Mouse (Mus musculus): ENCODE measurements at regions not wholly inside any gene's neighbourhood (a gene's known extent, or its start where the extent isn't known, plus 50 kb on each side); places are given as distances from the start of the nearest gene placed in this dataset.

GRCm38 (mm10) chr4:149832446-149833101 lies 58.5 kb upstream of the Slc25a33 start:
- no peaks in the 10 kb centered on the region for H3K36me3 ChIP-seq (ENCODE audit: control insufficient read depth, insufficient read depth, low read length)
- H3K4me1 ChIP-seq (ENCODE audit: control insufficient read depth, insufficient read depth, insufficient read length): no peaks in the 10 kb centered on the region
- TF ChIP-seq POLR2A (IDR thresholded peaks at IDR 0.05; ENCODE audit: low read depth, low read length): no peak
- no peak for TF ChIP-seq CTCF (IDR thresholded peaks at IDR 0.05; ENCODE audit: extremely low read depth, insufficient read depth, insufficient read length, insufficient replicate concordance)
- 70% methylated on average over 10 of the region's 10 CpGs for WGBS
- no peaks in the 10 kb centered on the region for H3K27me3 ChIP-seq (ENCODE audit: control insufficient read depth, insufficient read depth, low read length)
- H3K27ac ChIP-seq (ENCODE audit: insufficient read depth, low read length): no peak overlapping the region
- H3K4me3 ChIP-seq (ENCODE audit: extremely low read depth, insufficient read depth, insufficient read length): no peak overlapping the region
- DNase-seq (ENCODE audit: low read depth in 1 of 2, low spot score in 2 of 2): no peak

- no peaks in the 10 kb centered on the region for H3K36me3 ChIP-seq (ENCODE audit: control insufficient read depth, insufficient read depth, low read length)
- no peak overlapping the region for H3K27ac ChIP-seq (ENCODE audit: insufficient read depth, low read length)
- TF ChIP-seq CTCF (IDR thresholded peaks at IDR 0.05; ENCODE audit: extremely low read depth, insufficient read depth, insufficient read length, insufficient replicate concordance) (no peak), POLR2A (IDR thresholded peaks at IDR 0.05; ENCODE audit: low read depth, low read length) (no peak)
- no peak overlapping the region for H3K4me3 ChIP-seq (ENCODE audit: extremely low read depth, insufficient read depth, insufficient read length)
- H3K27me3 ChIP-seq (ENCODE audit: control insufficient read depth, insufficient read depth, low read length): no peaks in the 10 kb centered on the region
- no peaks in the 10 kb centered on the region for H3K4me1 ChIP-seq (ENCODE audit: control insufficient read depth, insufficient read depth, insufficient read length)
- 83% methylated on average over 20 of the region's 20 CpGs for WGBS
- no peak for DNase-seq (ENCODE audit: low read depth in 1 of 2, low spot score in 2 of 2)
Observed at GRCm38 (mm10) chr4:149830551-149831192, 56.6 kb upstream of the Slc25a33 start.

GRCm38 (mm10) chr4:149829964-149830363 lies 55.9 kb upstream of the Slc25a33 start:
- WGBS: 97% methylated on average over 4 of the region's 4 CpGs
- no peak for DNase-seq (ENCODE audit: low read depth in 1 of 2, low spot score in 2 of 2)
- H3K27me3 ChIP-seq (ENCODE audit: control insufficient read depth, insufficient read depth, low read length): no peaks in the 10 kb centered on the region

DNA sequence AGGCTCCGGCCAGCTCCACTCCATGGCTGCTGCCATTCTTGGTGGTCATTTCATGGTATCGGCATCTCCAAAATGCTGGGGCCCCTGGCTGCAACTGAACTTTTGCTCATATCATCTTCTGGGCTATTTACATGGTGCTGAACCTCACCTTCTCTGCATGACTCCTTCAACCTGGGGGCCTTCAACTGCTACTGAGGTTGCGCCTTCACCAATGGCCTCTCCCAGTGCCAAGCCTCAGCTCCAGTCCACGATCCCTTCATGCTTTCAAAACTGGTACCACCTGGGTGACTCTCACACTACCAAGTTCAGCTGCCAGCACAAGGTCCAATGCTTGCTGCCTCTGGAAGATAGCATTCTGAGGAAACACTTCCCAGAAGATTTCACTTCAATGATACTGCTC lies 53.7 kb upstream of the Slc25a33 start:
- 93% methylated on average over 4 of the region's 4 CpGs for WGBS
- DNase-seq (ENCODE audit: low read depth in 1 of 2, low spot score in 2 of 2): no peak
- Histone ChIP-seq H3K4me3 (ENCODE audit: extremely low read depth, insufficient read depth, insufficient read length) (no peak overlapping the region), H3K4me1 (ENCODE audit: control insufficient read depth, insufficient read depth, insufficient read length) (no peaks in the 10 kb centered on the region), H3K36me3 (ENCODE audit: control insufficient read depth, insufficient read depth, low read length) (no peaks in the 10 kb centered on the region), H3K27ac (ENCODE audit: insufficient read depth, low read length) (no peak overlapping the region), H3K27me3 (ENCODE audit: control insufficient read depth, insufficient read depth, low read length) (no peaks in the 10 kb centered on the region)
- no peak for TF ChIP-seq CTCF (IDR thresholded peaks at IDR 0.05; ENCODE audit: extremely low read depth, insufficient read depth, insufficient read length, insufficient replicate concordance)
- no peak for TF ChIP-seq POLR2A (IDR thresholded peaks at IDR 0.05; ENCODE audit: low read depth, low read length)

More at GRCm38 (mm10) chr4:149829964-149830363, 55.9 kb upstream of the Slc25a33 start:
- Histone ChIP-seq H3K4me1 (ENCODE audit: control insufficient read depth, insufficient read depth, insufficient read length) (no peaks in the 10 kb centered on the region), H3K36me3 (ENCODE audit: control insufficient read depth, insufficient read depth, low read length) (no peaks in the 10 kb centered on the region), H3K27ac (ENCODE audit: insufficient read depth, low read length) (no peak overlapping the region), H3K4me3 (ENCODE audit: extremely low read depth, insufficient read depth, insufficient read length) (no peak overlapping the region)
- no peak for TF ChIP-seq POLR2A (IDR thresholded peaks at IDR 0.05; ENCODE audit: low read depth, low read length)

Measured in spleen, adult 2 months (tissue).